Mouse (Mus musculus): Measurements from ENCODE around the gene Lrch1.

Gene Lrch1

GRCm38 (mm10) chr14:74947376-74948013 lies at the start of gene Lrch1:
Lrch1 (minus strand) TSS chr14:74947876.
- DNase-seq (ENCODE audit: low spot score in 2 of 2): peak; percentile 33 to 70

GRCm38 (mm10) chr14:74997041-74997440 lies 49.4 kb upstream of the Lrch1 start:
- no peak for DNase-seq (ENCODE audit: low spot score in 2 of 2)

- no peak for DNase-seq (ENCODE audit: low spot score in 2 of 2)
Observed at GRCm38 (mm10) chr14:74996556-74996955, 48.9 kb upstream of the Lrch1 start.

GRCm38 (mm10) chr14:74990504-74990903 lies 42.8 kb upstream of the Lrch1 start:
- no peak for DNase-seq (ENCODE audit: low spot score in 2 of 2)

GRCm38 (mm10) chr14:74989909-74990308 lies 42.2 kb upstream of the Lrch1 start:
- DNase-seq (ENCODE audit: low spot score in 2 of 2): no peak

- no peak for DNase-seq (ENCODE audit: low spot score in 2 of 2)
Observed at GRCm38 (mm10) chr14:74989322-74989721, 41.6 kb upstream of the Lrch1 start.

GRCm38 (mm10) chr14:74986527-74986926 lies 38.9 kb upstream of the Lrch1 start:
- DNase-seq (ENCODE audit: low spot score in 2 of 2): no peak

GRCm38 (mm10) chr14:74985658-74986057 lies 38.0 kb upstream of the Lrch1 start:
- DNase-seq (ENCODE audit: low spot score in 2 of 2): no peak

GRCm38 (mm10) chr14:74984817-74985391 lies 37.2 kb upstream of the Lrch1 start:
- peak in 1 of 2 experiments; percentile 17 for DNase-seq (ENCODE audit: low spot score in 2 of 2)

GRCm38 (mm10) chr14:74983079-74983478 lies 35.4 kb upstream of the Lrch1 start:
- DNase-seq (ENCODE audit: low spot score in 2 of 2): no peak

- no peak for DNase-seq (ENCODE audit: low spot score in 2 of 2)
Observed at GRCm38 (mm10) chr14:74981016-74981415, 33.3 kb upstream of the Lrch1 start.

- no peak for DNase-seq (ENCODE audit: low spot score in 2 of 2)
Observed at GRCm38 (mm10) chr14:74976972-74977371, 29.3 kb upstream of the Lrch1 start.

GRCm38 (mm10) chr14:74974136-74974651 lies 26.5 kb upstream of the Lrch1 start:
- no peak for DNase-seq (ENCODE audit: low spot score in 2 of 2)

GRCm38 (mm10) chr14:74972687-74973086 lies 25.0 kb upstream of the Lrch1 start:
- no peak for DNase-seq (ENCODE audit: low spot score in 2 of 2)

GRCm38 (mm10) chr14:74972216-74972615 lies 24.5 kb upstream of the Lrch1 start:
- DNase-seq (ENCODE audit: low spot score in 2 of 2): no peak

- DNase-seq (ENCODE audit: low spot score in 2 of 2): no peak
Observed at GRCm38 (mm10) chr14:74963402-74963764, 15.7 kb upstream of the Lrch1 start.

- DNase-seq (ENCODE audit: low spot score in 2 of 2): no peak
Observed at GRCm38 (mm10) chr14:74962713-74963401, 15.2 kb upstream of the Lrch1 start.

- DNase-seq (ENCODE audit: low spot score in 2 of 2): no peak
Observed at GRCm38 (mm10) chr14:74960568-74960967, 12.9 kb upstream of the Lrch1 start.

GRCm38 (mm10) chr14:74956702-74957101 lies 9.0 kb upstream of the Lrch1 start:
- no peak for DNase-seq (ENCODE audit: low spot score in 2 of 2)

- no peak for DNase-seq (ENCODE audit: low spot score in 2 of 2)
Observed at GRCm38 (mm10) chr14:74956234-74956633, 8.6 kb upstream of the Lrch1 start.

GRCm38 (mm10) chr14:74948426-74949240 lies 957 bp upstream of the Lrch1 start:
- peak in 1 of 2 experiments; percentile 70 for DNase-seq (ENCODE audit: low spot score in 2 of 2)

GRCm38 (mm10) chr14:74948014-74948396 lies 329 bp upstream of the Lrch1 start:
- no peak for DNase-seq (ENCODE audit: low spot score in 2 of 2)

Measured in left cerebral cortex, adult 9 months (tissue).